Mouse (Mus musculus): ENCODE results near the gene Zscan2. TPM values are rescaled to one million over a fixed set of nuclear protein-coding genes. Genes with fewer than 3 reads are reported as not detected.
A peak's percentile ranks its signal among the peaks of the same experiment; 100 is the strongest.

Gene Zscan2
- total RNA-seq, 2 experiments from 2014 or later = 15.9 to 17.0 TPM

DNA sequence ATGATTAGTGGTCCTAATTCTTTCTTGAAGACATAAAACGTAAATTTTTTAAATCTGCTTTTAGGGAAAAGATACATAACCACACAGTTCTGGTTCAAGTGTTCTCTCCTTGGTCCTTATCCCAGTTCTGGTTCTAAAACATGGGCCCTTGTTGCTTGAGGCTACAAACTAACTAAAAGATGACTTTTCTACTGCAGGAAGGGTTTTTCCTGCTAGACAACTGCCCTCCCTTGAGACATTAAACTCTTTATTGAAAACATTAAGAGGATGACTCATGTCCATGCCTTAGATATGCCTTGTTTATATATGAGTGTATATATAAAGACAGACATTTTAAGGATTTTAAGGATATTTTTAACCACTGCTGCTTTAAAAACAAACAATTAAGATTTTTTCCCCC, 17.5 kb upstream of the Zscan2 start:
- no peak for DNase-seq (ENCODE audit: low spot score in 2 of 2)

DNA sequence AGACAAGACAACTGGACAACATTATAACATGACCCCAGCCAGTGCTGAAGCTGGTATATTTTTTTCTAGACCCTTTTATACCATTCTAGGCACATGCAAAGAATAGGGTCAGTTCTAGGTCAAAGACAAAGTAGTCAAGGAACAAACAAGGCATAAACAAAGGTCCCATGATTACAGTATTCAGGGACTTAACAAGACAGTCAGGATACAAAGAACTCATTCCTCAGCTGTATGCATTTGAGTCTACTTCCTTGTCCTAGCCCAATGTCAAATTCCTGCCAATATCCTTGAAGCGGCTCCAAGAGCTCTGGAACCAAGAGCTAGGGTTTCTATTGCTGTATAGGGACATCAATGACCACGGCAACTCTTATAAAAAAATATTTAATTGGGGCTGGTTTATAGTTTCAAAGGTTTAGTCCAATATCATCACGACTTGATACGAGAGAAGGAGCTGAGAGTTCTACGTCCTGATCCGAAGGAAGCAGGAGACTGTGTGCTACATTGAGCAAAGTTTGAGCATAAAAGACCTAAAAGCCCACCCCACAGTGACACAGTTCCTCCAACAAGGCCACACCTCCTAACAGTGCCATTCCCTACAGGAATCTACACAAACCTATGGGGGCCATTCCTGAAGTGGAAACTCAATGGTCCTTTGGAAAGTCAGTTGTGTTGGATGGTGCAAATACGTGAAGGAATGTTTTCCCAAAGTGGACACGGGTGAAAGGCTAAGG, 16.6 kb upstream of the Zscan2 start:
- no peak for DNase-seq (ENCODE audit: low spot score in 2 of 2)

DNA sequence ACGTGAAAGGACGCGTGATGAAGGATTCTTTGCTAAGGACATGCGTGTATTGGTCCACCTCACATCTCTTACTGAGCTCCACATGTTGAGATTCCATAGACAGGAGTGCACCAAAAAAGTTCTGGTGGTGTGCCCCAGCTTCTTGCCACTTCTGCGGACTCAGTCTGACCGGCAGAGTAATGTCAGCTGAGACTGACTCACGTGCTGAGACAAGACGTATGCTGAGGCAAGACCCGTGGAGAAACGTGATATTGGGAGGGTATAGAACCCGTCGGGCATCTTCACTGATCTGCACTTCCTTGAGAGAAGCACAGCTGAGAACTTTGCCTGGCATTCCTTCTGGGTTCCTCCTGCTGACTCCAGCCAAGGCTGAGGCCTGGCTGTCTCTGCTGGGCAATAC, 16.0 kb upstream of the Zscan2 start:
- DNase-seq (ENCODE audit: low spot score in 2 of 2) = no peak

DNA sequence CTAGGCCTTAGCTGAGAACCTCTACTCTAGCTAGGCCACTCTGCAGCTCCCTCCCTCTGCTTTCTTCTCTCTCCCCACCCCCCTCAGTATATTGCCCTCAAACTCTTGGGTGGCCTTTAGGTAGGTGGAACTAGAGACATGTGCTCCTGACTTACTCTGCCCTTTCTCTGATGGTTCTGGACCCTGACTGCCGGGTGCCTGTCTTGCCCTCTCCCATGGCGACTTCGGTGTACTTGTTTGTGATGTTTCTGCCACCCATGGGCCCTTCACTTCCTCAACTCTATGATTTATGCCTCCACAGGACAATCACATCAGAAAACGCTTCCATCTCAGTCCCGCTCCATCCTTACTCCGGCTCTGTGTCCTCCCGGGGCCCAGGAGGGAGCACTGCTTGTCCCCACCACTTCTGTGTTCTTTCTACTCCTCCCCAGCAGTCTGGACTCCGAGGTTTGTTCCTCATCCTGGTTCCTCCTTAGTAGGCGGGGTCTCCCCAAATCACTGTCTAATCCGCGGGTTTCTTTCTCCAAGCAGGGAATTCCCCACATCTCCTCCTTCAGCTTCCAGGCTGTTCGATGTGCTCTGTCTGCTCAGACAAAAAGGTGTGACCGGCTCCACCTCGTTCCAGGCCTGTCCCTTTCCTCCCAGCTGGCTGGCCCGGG, 15.0 kb upstream of the Zscan2 start:
- no peak for DNase-seq (ENCODE audit: low spot score in 2 of 2)

DNA sequence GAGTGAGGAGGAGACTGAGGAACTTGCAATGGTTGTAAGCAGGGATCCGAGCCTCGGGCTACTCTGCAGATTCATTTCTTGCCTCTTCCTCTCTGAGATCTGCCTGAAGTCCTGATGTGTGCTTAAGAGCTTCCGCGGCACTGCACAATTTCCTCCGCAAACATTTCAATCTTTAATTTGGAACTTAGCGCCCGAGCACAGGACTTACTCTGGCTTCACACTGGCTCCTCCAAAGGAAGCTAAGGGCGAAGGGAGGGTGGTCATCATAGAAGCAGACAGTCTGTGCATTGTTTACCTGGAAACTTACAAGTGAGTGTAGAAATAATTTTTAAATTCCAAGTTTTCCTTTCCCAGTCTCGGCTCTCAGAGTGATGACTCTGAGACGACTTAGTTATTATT, 14.4 kb upstream of the Zscan2 start:
- no peak for DNase-seq (ENCODE audit: low spot score in 2 of 2)

DNA sequence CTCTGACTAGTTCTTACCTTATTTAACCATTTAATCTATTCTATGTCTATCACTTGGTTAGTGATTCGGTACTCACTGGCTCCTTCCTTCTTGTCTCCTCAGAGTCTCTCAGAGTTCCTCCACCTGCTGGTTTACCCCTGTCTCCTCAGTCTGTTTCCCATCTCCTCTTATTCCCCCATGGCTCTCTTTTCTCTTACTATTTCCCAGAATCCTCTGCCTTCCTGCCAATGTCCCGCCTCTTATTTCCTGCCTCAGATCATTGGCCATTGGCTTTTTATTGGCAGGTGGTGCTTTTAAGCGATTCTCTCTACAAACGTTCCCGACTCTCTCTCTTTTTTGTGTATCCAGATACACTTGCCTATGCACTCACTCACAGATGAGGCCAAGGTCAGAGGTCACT, 14.0 kb upstream of the Zscan2 start:
- DNase-seq (ENCODE audit: low spot score in 2 of 2) = no peak

DNA sequence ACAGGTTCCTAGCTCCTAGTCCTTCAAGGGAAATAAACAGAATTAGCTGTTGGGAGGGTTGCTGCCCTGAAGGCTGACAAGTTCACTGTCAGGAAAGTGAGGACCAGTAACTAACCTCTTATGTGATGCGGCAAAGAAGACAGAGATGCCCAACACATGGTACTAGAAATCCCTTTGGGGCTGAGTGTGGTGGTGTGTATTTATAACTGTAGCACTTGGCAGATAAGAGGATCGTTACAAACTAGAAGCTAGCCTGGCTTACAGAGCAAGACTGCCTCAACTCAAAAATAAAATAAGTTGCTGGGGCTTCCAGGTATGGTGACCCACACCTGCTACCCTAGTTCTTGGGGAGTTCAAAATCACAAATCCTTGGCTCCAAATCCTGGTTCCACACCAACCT, 11.5 kb upstream of the Zscan2 start:
- DNase-seq (ENCODE audit: low spot score in 2 of 2) = no peak

DNA sequence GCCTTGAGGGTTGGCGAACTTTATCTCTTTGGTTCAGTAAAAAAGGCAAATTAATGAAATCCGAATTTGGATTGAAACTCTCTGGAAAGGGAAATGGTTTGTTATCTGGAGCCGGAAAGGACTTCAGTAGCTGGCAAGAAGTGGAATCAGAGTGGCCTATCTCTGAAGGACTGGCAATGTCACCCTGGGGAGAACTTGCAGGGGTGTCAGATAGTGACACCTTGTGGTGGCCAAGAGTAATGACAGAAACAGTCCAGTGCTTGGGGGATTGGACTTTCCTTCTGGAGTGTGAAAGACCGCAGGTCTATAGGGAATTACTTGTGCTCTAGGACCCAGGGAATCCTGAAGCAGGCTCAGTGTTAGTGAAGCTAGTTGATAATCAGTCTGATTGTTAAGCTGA, 11.0 kb upstream of the Zscan2 start:
- DNase-seq (ENCODE audit: low spot score in 2 of 2) = peak; percentile 36 to 44

DNA sequence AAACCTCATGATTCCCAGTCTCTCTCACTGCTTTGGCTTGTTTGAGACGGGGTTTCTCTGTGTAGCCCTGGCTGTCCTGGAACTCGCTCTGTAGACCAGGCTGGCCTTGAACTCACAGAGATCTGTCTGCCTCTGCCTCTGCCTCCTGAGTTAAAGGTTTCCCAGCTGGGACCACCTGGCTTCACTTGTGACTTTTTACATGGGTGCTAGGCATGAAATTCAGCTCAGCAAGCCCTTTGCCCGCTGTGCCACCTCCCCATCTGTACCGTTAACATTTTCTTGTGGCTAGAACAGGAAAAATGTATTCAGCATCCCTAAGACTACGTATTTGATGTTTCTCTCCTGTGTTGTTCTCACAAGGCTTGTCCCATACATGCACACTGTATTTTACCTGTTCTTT, 10.2 kb upstream of the Zscan2 start:
- DNase-seq (ENCODE audit: low spot score in 2 of 2) = no peak

DNA sequence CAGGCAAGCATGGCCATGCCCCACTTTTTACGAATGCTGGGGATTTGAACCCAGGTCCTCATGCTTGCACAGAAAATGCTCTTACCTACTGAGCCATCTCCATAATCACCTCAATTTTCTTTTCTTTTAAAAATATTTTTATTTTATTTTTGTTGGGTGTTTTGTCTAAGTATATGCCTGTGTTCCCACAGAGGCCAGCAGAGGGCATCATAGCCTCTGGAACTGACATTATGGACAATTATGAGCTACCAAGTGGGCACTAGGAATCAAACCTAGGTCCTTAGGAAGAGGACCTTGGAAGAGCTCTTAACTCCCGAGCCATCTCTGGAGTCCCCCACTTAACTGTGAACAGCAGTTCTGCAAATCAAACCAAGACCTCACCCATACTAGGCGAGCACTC, 7.5 kb upstream of the Zscan2 start:
- DNase-seq (ENCODE audit: low spot score in 2 of 2) = no peak

DNA sequence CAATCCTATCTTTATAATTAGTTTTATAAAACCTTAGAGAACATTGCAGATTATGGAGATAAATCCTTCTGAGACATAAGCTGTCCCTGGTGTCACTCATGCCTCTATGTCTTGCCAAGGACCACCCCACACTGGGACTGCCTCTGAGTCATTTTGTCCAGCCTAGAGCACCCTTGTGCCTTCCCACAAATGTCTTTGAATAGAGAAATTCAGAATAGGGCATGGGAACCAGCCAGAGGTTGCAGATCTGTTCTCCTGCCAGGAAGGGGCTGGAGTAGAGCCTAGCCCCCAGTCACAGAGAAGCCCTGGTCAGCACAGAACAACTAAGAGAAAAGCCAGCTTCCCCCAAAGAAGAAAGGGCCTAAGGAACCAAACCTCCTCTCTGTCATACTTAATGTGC, 5.4 kb upstream of the Zscan2 start:
- no peak for DNase-seq (ENCODE audit: low spot score in 2 of 2)

DNA sequence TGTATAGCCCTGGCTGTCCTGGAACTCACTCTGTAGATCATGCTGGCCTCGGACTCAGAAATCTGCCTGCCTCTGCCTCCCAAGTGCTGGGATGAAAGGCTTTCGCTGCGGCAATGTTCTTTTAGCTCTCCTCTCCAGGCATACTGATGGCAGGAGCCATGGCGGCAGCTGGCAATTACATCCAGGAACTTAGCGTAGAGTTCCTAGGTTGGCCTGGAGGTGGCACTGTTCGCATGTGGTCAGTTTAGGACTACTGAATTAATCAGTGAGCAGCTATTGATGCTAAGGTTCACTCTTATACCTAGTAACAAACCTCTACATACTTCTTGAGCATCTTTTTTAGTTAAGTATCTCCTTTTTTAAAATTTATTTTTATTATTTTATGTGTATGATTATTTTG, 3.5 kb upstream of the Zscan2 start:
- DNase-seq (ENCODE audit: low spot score in 2 of 2) = peak; percentile 74 to 80

DNA sequence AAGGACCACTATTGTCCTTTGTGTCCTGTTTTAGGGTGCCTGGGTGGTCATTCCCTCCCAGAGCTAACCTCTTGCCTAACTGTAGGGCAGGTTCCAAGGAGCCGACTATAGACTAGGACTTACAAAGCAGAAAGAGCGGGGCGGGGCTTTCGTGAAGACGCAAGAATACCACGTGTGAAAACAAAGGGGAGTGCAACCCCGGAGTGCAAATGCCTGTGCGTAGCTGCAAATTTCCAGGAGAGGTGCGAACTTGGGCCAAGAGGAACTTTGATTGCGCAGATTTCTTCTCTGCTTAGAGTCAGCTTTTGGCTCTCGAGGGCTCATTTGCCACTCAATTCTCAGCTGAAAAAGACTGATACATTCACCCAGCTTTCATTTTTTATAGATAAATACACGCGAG, 493 bp upstream of the Zscan2 start:
- DNase-seq (ENCODE audit: low spot score in 2 of 2) = peak in 1 of 2 experiments; percentile 45

DNA sequence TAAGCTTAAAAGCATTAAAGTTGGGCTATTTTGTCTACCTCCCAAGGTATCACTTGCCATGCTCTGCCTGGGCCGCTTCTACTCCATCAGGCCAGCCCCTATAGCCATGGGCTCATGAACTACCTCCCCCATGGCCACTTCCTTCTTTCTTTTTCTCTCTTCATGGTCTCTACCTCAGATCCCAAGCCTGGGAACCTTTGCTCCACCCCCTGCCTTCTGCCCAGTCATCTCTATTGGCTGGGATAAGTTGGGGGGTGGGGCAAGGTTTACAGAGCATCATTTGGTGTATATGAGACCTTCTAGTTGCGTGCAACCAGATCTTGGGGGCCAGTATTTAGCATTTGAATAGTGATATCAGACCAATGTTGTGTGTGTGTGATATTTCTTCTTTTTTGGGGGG, 1.8 kb downstream of the Zscan2 start:
- DNase-seq (ENCODE audit: low spot score in 2 of 2) = no peak

DNA sequence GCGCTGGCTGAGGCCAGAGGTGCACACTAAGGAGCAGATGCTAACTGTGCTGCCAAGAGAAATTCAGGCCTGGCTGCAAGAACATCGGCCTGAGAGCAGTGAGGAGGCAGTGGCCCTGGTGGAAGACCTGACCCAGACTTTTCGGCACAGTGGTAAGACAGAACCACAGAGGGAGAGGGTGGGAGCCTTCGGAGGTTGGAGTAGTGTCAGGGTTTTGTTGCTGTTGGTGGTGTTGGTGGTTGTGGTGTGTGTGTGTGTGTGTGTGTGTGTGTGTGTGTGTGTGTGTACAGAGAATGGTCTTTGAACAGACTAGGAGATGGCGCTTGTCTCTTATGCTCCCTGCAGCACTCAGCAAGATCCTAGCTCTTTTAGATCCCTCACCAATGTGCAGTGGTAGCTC, 2.8 kb downstream of the Zscan2 start:
- no peak for DNase-seq (ENCODE audit: low spot score in 2 of 2)

DNA sequence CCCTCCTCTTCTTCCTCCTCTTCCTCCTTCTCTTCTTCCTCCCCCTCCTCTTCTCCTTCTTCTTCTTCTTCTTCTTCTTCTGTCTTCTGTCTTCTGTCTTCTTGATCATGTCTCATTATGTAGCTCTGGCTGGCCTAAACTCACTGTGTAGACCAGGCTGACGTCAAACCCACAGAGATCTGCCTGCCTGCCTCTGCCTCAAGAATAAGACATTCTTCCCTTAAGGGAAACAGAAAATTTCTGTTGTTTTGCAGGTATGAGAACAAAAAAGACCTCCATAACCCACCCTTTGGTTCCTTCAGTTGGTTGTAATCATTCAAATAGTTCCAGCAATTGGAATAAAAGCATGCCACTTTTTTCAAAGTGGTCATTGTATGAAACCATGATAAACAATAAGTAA, 3.4 kb downstream of the Zscan2 start:
- no peak for DNase-seq (ENCODE audit: low spot score in 2 of 2)

DNA sequence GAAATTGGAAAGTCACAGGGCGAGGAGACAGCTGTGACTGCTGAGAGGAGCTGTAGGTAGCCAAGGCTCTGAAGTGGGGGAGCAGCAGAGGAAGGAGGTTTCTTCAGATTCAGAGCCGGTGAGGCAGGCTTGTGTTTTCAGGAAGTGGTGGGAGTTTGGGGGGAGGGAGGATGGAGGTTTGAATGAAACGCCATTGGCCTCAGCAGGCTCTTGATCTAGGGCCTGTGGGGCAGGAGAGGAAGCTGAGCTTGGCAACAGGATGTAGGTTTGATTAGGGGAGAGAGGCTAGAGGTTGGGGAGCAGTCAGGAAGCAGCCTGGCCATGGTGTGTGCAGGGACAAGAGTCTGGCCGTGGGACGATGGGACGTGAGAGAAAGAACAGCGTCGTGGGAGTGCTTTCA, 4.1 kb downstream of the Zscan2 start:
- no peak for DNase-seq (ENCODE audit: low spot score in 2 of 2)

DNA sequence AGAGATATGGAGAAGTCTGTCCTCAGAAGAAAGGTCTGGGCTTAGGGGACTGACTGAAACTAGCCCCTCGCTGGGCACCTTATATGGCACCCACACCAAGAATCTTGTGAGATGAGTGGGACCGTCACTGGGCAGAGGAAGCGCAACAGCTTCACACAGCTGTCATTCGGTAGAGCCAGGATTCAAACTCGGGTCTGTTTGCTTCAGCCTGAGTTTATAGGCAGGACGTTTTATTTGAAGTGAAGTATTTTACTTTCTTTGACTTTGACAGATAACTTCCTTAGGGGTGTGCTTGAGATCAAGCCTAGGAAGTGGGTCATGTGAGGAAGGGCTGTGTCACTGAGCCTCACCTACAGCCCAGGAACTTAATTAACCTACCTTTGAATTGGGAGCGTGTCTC, 4.8 kb downstream of the Zscan2 start:
- no peak for DNase-seq (ENCODE audit: low spot score in 2 of 2)

DNA sequence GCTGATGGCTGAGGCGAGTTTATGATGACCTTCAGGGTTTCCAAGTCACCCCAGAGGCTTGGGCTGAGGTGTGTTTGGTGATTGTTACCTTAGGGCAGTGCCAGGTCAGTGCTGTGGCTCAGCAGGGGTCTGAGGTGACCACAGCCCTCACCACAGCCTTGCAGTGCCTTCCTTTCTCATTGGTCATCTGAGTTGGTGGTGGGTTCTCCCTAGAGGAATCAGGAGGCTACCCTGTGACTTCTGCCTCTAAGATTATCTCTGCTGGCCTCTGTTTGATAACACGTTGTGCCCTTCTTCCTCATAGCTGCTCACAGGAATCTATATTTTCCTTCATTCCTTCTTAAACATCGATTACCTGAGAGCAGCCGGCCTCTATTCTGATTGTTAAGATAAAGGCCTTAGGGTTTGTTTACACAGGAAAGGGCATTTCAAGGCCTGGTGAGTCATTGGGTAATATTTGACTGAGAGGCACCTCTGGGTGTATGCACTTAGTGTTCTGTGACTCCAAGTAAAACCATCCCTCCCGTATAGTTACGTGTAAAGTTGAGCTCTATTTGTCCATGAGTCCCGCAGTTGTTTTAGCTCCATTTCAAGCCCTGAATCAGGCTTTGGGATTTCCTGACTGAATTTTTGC, 5.9 kb downstream of the Zscan2 start:
- no peak for DNase-seq (ENCODE audit: low spot score in 2 of 2)

DNA sequence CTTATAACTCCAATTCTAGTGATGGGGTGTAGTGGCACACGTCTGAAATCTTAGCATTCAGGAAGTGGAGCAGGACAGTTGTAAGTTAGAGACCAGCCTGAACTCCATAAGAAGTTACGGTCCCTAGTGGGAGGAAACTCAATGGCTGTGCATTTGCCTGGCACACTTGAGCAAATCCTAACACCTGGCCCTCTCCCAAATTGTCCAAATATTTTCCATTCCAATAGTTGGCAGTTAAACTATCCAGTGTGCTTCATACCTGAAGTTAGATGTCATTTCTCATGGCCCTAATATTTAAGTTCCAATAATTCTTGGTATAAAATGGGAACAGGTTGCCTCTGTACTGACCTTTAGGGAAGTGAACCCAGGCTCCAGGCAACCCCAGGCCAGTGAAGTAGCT, 8.0 kb downstream of the Zscan2 start:
- no peak for DNase-seq (ENCODE audit: low spot score in 2 of 2)

DNA sequence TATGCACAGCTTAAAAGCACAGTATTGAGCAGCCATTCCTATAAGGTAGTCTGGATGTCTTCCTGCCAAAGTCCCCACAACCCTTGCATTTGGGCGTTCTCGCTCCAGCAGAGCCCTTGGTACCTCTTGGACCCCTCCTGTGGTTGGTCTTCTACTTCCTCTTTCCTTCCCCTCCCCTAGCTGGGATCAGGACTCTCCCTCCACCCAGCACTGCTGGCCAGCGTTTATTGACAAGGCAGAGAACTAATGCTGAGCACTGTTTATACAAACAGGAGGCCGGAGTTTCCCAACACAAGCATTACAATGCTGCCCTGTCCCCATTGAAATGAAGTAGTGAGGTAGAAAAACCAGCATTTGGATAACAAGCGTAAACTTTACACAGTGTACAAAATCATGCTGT, 12.3 kb downstream of the Zscan2 start:
- no peak for DNase-seq (ENCODE audit: low spot score in 2 of 2)

DNA sequence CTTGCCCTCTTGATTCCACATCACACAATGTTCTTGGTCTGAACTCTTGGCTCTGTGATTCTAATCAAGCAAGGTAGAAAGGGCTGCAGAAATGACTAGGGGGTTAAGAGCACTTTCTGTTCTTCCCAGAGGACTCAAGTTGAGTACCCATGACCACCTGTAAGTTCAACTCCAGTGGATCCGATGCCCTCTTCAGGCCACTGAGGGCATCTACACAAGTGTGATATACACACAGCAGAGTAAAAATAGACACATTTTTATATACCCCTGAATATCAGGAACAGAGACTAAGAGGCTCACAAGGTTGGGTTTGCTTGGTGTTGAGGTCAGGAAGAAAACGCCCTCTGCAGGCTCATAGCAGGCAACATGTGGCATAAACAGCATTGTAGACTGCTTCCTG, 12.9 kb downstream of the Zscan2 start:
- no peak for DNase-seq (ENCODE audit: low spot score in 2 of 2)

DNA sequence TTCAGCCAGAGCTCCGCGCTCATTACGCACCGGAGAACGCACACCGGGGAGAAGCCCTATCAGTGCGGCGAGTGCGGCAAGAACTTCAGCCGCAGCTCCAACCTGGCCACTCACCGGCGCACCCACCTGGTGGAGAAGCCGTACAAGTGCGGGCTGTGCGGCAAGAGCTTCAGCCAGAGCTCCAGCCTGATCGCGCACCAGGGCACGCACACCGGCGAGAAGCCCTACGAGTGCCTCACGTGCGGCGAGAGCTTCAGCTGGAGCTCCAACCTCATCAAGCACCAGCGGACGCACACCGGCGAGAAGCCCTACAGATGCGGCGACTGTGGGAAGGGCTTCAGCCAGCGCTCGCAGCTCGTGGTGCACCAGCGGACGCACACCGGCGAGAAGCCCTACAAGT, 15.0 kb downstream of the Zscan2 start:
- DNase-seq (ENCODE audit: low spot score in 2 of 2) = no peak
